Mouse (Mus musculus) left cerebral cortex, adult 9 months (tissue): Measurements from ENCODE around the gene Gm7978.
"Not testable (repeated sequence)": the region's sequence is repeated elsewhere in the genome, so short reads cannot be mapped to it uniquely, and the experiment has no call there.

Source experiments
- DNase-seq, 2 experiments: peaks; one replicate each; pipeline ENCODE4 v3.0.0; 2022; ENCODE audit warnings: low spot score in 2 of 2

Gene Gm7978

GRCm38 (mm10) chr5:95736073-95736472 is at the start of gene Gm7978:
Gene Gm7978, minus strand, starts transcription at chr5:95736173.
- DNase-seq: not testable (repeated sequence)

GRCm38 (mm10) chr5:95775690-95776089 is 39.7 kb upstream of the Gm7978 start, which contains the start of gene E330014E10Rik:
Gene E330014E10Rik, plus strand, starts transcription at chr5:95775990.
- not testable (repeated sequence) for DNase-seq

GRCm38 (mm10) chr5:95741714-95742113 is 5.7 kb upstream of the Gm7978 start, which contains the start of gene Gm7982:
Gene Gm7982, plus strand, starts transcription at chr5:95742014.
- not testable (repeated sequence) for DNase-seq
